Mouse (Mus musculus) layer of hippocampus, adult 11-12 months (tissue): Measurements from ENCODE around the gene Btbd9.
A peak's percentile ranks its signal among the peaks of the same experiment; 100 is the strongest.

Source experiments
- DNase-seq: peaks from one replicate; pipeline ENCODE4 v3.0.0; 2022; ENCODE audit warnings: low spot score

Gene Btbd9

GRCm38 (mm10) chr17:30388817-30389216 lies 187.5 kb downstream of the Btbd9 start:
- DNase-seq, result no peak

GRCm38 (mm10) chr17:30388391-30388790 lies 187.9 kb downstream of the Btbd9 start:
- no peak for DNase-seq

GRCm38 (mm10) chr17:30386241-30386640 lies 190.0 kb downstream of the Btbd9 start:
- no peak for DNase-seq

GRCm38 (mm10) chr17:30383649-30384048 lies 192.6 kb downstream of the Btbd9 start:
- DNase-seq, result no peak

- no peak for DNase-seq
Observed at GRCm38 (mm10) chr17:30378221-30379010, 197.9 kb downstream of the Btbd9 start.

GRCm38 (mm10) chr17:30377754-30378153 lies 198.5 kb downstream of the Btbd9 start:
- no peak for DNase-seq

- no peak for DNase-seq
Observed at GRCm38 (mm10) chr17:30375107-30375506, 201.2 kb downstream of the Btbd9 start.

GRCm38 (mm10) chr17:30368559-30368958 lies 207.7 kb downstream of the Btbd9 start:
- DNase-seq, result no peak

- DNase-seq, result no peak
Observed at GRCm38 (mm10) chr17:30364701-30365100, 211.6 kb downstream of the Btbd9 start.

GRCm38 (mm10) chr17:30363365-30363764 lies 212.9 kb downstream of the Btbd9 start:
- no peak for DNase-seq

GRCm38 (mm10) chr17:30360654-30361053 lies 215.6 kb downstream of the Btbd9 start:
- no peak for DNase-seq

- DNase-seq, result peak; percentile 30
Observed at GRCm38 (mm10) chr17:30359392-30359791, 216.9 kb downstream of the Btbd9 start.

- DNase-seq, result no peak
Observed at GRCm38 (mm10) chr17:30355431-30355830, 220.9 kb downstream of the Btbd9 start.

- no peak for DNase-seq
Observed at GRCm38 (mm10) chr17:30354381-30354780, 221.9 kb downstream of the Btbd9 start.

GRCm38 (mm10) chr17:30348031-30348430 lies 228.3 kb downstream of the Btbd9 start:
- DNase-seq, result no peak

GRCm38 (mm10) chr17:30347101-30347613 lies 229.1 kb downstream of the Btbd9 start:
- DNase-seq, result no peak

- DNase-seq, result no peak
Observed at GRCm38 (mm10) chr17:30345008-30345407, 231.3 kb downstream of the Btbd9 start.

GRCm38 (mm10) chr17:30343701-30344473 lies 232.4 kb downstream of the Btbd9 start:
- DNase-seq, result no peak

- DNase-seq, result no peak
Observed at GRCm38 (mm10) chr17:30341556-30341955, 234.7 kb downstream of the Btbd9 start.

GRCm38 (mm10) chr17:30340495-30341126 lies 235.7 kb downstream of the Btbd9 start:
- no peak for DNase-seq

GRCm38 (mm10) chr17:30339317-30339716 lies 237.0 kb downstream of the Btbd9 start:
- no peak for DNase-seq

GRCm38 (mm10) chr17:30336816-30337215 lies 239.5 kb downstream of the Btbd9 start:
- DNase-seq, result no peak

GRCm38 (mm10) chr17:30336280-30336679 lies 240.0 kb downstream of the Btbd9 start:
- DNase-seq, result no peak
